Mouse (Mus musculus): ENCODE results near the gene Zeb2.

DNA sequence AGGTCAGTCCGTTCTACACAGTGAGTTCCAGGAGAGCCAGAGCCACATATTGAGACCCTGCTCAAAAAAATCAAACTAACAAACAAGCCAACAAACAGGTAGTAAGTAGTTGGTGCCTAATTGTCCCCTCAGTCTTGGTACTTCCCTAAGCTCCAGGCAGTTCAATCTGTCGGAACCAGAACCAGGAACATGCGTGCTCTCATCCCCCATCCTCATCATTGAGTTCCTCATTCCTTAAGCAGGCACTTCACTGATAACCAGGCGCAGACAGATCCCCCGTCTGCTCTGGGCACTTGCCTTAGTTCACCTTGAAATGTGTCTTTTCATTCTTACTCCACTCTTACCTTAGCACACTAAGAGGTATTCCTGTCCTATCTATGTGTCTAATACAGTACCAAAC is 103.9 kb downstream of the Zeb2 start:
- no peak for TF ChIP-seq POLR2A (IDR thresholded peaks at IDR 0.05; ENCODE audit: control insufficient read depth, extremely low read depth, insufficient read depth, low read length, poor library complexity)
- no peak for TF ChIP-seq CTCF (IDR thresholded peaks at IDR 0.05; ENCODE audit: borderline replicate concordance, control insufficient read depth, extremely low read depth, insufficient read depth, low read length, poor library complexity)

Measured in thymus, adult 2 months (tissue).